Mouse (Mus musculus) olfactory bulb, adult 2 months (tissue): Measurements from ENCODE around the gene Misp.

Experiments used
- CTCF ChIP-seq: fragments of 200-500 bp; IDR thresholded peaks from 2 replicates; pipeline ENCODE4 v1.5.1; 2012; ENCODE audit warnings: low read depth, mild to moderate bottlenecking, low read length, moderate library complexity; ENCODE audit not compliant: insufficient read depth
- POLR2A ChIP-seq: fragments of 200-500 bp; IDR thresholded peaks from 2 replicates; pipeline ENCODE4 v1.6.1; 2012; ENCODE audit warnings: mild to moderate bottlenecking, low read depth, low read length, moderate library complexity; ENCODE audit not compliant: insufficient read depth

DNA sequence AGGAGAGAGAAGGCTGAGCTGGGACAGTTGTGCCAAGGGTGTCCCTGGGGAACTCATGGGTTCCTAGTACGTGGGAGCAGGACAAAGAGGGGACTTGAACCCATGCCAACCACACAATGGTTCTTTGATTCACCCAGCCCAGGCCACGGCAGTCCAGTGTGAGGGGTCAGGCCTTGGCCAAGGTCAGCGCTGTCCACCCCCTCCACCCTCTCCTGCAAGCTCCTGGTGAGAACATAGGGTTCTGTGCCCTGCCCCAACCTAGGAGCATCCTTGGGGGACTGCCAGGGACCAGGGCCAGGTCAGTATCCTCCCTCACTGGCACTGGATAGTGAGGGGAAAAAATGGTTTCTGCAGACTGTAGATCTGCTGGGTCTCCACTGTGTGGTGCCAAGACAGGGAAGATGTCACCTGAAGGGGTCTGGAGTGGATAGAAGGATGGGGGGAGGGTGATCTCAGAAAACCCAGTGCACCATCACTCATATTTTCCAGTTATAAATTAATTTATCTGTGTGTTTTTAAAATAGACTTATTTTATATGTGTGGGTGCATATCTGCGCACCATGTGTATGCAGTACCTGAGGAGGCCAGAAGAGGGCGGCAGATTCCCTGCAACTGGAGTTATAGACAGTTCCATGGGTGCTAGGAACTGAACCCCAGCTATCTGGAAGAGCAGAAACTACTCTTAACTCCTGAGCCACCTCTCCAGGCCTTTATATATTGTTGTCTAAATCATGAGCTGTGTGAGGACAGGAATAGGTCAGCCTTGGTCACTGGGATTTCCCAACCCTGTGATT, 46.1 kb upstream of the Misp start:
- TF ChIP-seq CTCF (no peak), POLR2A (no peak)
